ENCODE assay signal across 21 mouse cellular contexts in the genomic region with DNA sequence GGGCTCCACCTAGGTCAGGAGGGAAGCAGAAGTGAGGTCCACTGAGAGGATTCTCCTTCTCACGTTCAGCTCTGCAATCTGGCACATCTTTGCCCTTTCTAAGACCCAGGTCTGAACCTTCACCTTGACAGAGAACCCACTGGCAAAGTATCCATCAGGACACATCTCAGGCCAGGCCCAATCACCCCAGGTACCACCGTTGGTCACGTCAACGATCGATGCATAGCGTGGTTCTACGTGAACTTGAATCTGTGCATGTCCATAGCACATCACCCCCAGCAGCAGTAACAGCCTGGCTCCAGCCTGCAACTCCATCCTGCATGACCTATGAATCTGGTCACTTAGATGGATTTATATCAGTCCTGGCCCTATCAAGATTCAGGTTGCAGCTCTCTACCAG. TPM values are rescaled to one million over a fixed set of nuclear protein-coding genes. Genes with fewer than 3 reads are reported as not detected.
DNase-seq lines count a peak whose midpoint lies in the region; ATAC-seq and TF ChIP-seq lines count a peak whose summit lies in the region.
"Had no signal": no experiment of that assay in that cellular context is flagged by ENCODE, and none has a peak within 500 bp of the region (broad histone marks: within the 10 kb centered on the region; RNA-seq: fewer than 3 reads in every experiment).

A gene (minus strand): TSS at position 329 of the 400 bp plus-strand sequence.

- TF ChIP-seq CTCF in gastrocnemius, adult 2 months (IDR thresholded peaks at IDR 0.05): no peak
- no peak for TF ChIP-seq CTCF in thymus, adult 2 months (IDR thresholded peaks at IDR 0.05; ENCODE audit: borderline replicate concordance, control insufficient read depth, extremely low read depth, insufficient read depth, low read length, poor library complexity)

- no peaks in the 10 kb centered on the region for H3K9me3 ChIP-seq in hindbrain, embryonic 13.5 days
- no peaks in the 10 kb centered on the region for H3K9me3 ChIP-seq in hindbrain, embryonic 12.5 days (replicated peaks)
- no peaks in the 10 kb centered on the region for H3K9me3 ChIP-seq in embryonic facial prominence, embryonic 13.5 days
- H3K9me3 ChIP-seq: embryonic facial prominence, embryonic 15.5 days had no signal

- H3K9ac ChIP-seq in hindbrain, embryonic 13.5 days: peak within 1 kb of the TSS; percentile 24; the same call in 1 of the 2 replicates
- no peak within 1 kb of the TSS for H3K9ac ChIP-seq in hindbrain, embryonic 12.5 days
- 0 out of 2 replicates have a peak within 1 kb of the TSS, but pooled peaks have one; percentile 6 for H3K9ac ChIP-seq in embryonic facial prominence, embryonic 13.5 days
- H3K9ac ChIP-seq: embryonic facial prominence, embryonic 15.5 days had no signal

- peak within 1 kb of the TSS; percentile 31 for H3K27ac ChIP-seq in gastrocnemius, adult 2 months
- no peak within 1 kb of the TSS for H3K27ac ChIP-seq in hindbrain, embryonic 13.5 days
- no peak within 1 kb of the TSS for H3K27ac ChIP-seq in hindbrain, embryonic 12.5 days
- peak within 1 kb of the TSS; percentile 45; the same call in 1 of the 2 replicates for H3K27ac ChIP-seq in thymus, adult 2 months (ENCODE audit: control insufficient read depth, insufficient read depth, low read length)
- no peak within 1 kb of the TSS; the same call in 1 of the 2 replicates for H3K27ac ChIP-seq in embryonic facial prominence, embryonic 13.5 days
- H3K27ac ChIP-seq: embryonic facial prominence, embryonic 15.5 days; hindbrain, postnatal 0 days had no signal

- intact Hi-C loops in gastrocnemius, adult 2 months (cut with DNase I): no loop called here

- DNase-seq in gastrocnemius, adult 2 months: no peak
- DNase-seq in gastrocnemius, adult 18-20 months (ENCODE audit: low spot score): no peak
- DNase-seq in thymus, adult 2 months: no peak
- no peak for DNase-seq in thymus, postnatal 25 days
- DNase-seq: adrenal gland, adult 2 months; adrenal gland, postnatal 25 days; cerebellum, adult 18-20 months; cerebellum, adult 9-11 months; cerebellum, postnatal 36 days; kidney, adult 11 months had no signal

- no peak within 1 kb of the TSS for H3K4me2 ChIP-seq in hindbrain, embryonic 13.5 days
- H3K4me2 ChIP-seq in hindbrain, embryonic 12.5 days (replicated peaks): no peak within 1 kb of the TSS
- H3K4me2 ChIP-seq in embryonic facial prominence, embryonic 13.5 days: no peak within 1 kb of the TSS
- H3K4me2 ChIP-seq: embryonic facial prominence, embryonic 15.5 days had no signal

- no peaks in the 10 kb centered on the region for H3K36me3 ChIP-seq in hindbrain, embryonic 13.5 days
- no peaks in the 10 kb centered on the region for H3K36me3 ChIP-seq in hindbrain, embryonic 12.5 days
- H3K36me3 ChIP-seq in thymus, adult 2 months (ENCODE audit: control insufficient read depth, insufficient read depth, low read length): no peaks in the 10 kb centered on the region
- H3K36me3 ChIP-seq in embryonic facial prominence, embryonic 13.5 days: no peaks in the 10 kb centered on the region
- H3K36me3 ChIP-seq: embryonic facial prominence, embryonic 15.5 days had no signal

- WGBS in hindbrain, embryonic 13.5 days: 92% methylated on average over 7 of the region's 7 CpGs
- WGBS in hindbrain, embryonic 12.5 days: 88% methylated on average over 7 of the region's 7 CpGs
- 90% methylated on average over 7 of the region's 7 CpGs for WGBS in thymus, adult 2 months
- 85% methylated on average over 7 of the region's 7 CpGs for WGBS in embryonic facial prominence, embryonic 13.5 days

- no peak for ATAC-seq in hindbrain, embryonic 13.5 days (ENCODE audit: low FRiP score)
- no peak for ATAC-seq in hindbrain, embryonic 12.5 days (ENCODE audit: low FRiP score)
- ATAC-seq in embryonic facial prominence, embryonic 13.5 days (ENCODE audit: insufficient number of reproducible peaks, insufficient read depth, low FRiP score, low TSS enrichment, low read depth): no peak
- ATAC-seq: hindbrain, postnatal 0 days had no signal

- no peak within 1 kb of the TSS for H3K4me3 ChIP-seq in gastrocnemius, adult 2 months
- H3K4me3 ChIP-seq in hindbrain, embryonic 13.5 days: no peak within 1 kb of the TSS
- no peak within 1 kb of the TSS for H3K4me3 ChIP-seq in hindbrain, embryonic 12.5 days
- no peak within 1 kb of the TSS for H3K4me3 ChIP-seq in thymus, adult 2 months (ENCODE audit: control insufficient read depth, insufficient read depth, low read length)
- H3K4me3 ChIP-seq in embryonic facial prominence, embryonic 13.5 days: no peak within 1 kb of the TSS
- H3K4me3 ChIP-seq: embryonic facial prominence, embryonic 15.5 days; erythroblast, embryonic 14.5 days had no signal

- TF ChIP-seq POLR2A in thymus, adult 2 months (IDR thresholded peaks at IDR 0.05; ENCODE audit: control insufficient read depth, extremely low read depth, insufficient read depth, low read length, poor library complexity): no peak

- peaks cover 15% of the 10 kb centered on the region for H3K4me1 ChIP-seq in hindbrain, embryonic 13.5 days (replicated peaks)
- peaks cover 8% of the 10 kb centered on the region for H3K4me1 ChIP-seq in hindbrain, embryonic 12.5 days
- peaks cover 5% of the 10 kb centered on the region for H3K4me1 ChIP-seq in thymus, adult 2 months (replicated peaks; ENCODE audit: control insufficient read depth, insufficient read depth, low read length)
- H3K4me1 ChIP-seq in embryonic facial prominence, embryonic 13.5 days: peaks cover 4% of the 10 kb centered on the region

- peaks cover 9% of the 10 kb centered on the region; the same call in 1 of the 2 replicates for H3K27me3 ChIP-seq in hindbrain, embryonic 13.5 days
- H3K27me3 ChIP-seq in hindbrain, embryonic 12.5 days: 0 out of 2 replicates have a peak, but pooled peaks cover 11% of the 10 kb centered on the region
- no peaks in the 10 kb centered on the region for H3K27me3 ChIP-seq in thymus, adult 2 months (ENCODE audit: control insufficient read depth, insufficient read depth, low read length)
- no peaks in the 10 kb centered on the region; the same call in 1 of the 2 replicates for H3K27me3 ChIP-seq in embryonic facial prominence, embryonic 13.5 days

RNA-seq across cellular contexts. Expression of the gene that starts here (rescaled TPM):
- not detected for total RNA-seq in gastrocnemius, adult 2 months (2021)
- not detected for total RNA-seq in gastrocnemius, adult 18-20 months (2021)
- 0.31 TPM in 1 of 2 replicates, not detected in the other for polyA plus RNA-seq in hindbrain, embryonic 13.5 days (2015; fragmentation: Nextera tagmentation; extraction: Ambion mirVana)
- 0.34 TPM in 1 of 2 replicates, not detected in the other for polyA plus RNA-seq in hindbrain, embryonic 12.5 days (2016; fragmentation: Nextera tagmentation; extraction: Ambion mirVana)
- 5.3 and 7.2 TPM in 2 replicates for polyA plus RNA-seq in thymus, adult 2 months (2012; rRNA removed)
- 0.56 TPM in 1 of 2 replicates, not detected in the other for polyA plus RNA-seq in embryonic facial prominence, embryonic 13.5 days (2015; fragmentation: Nextera tagmentation; extraction: Ambion mirVana)
- total RNA-seq: adrenal gland, postnatal 25 days; ES-E14; gastrocnemius, postnatal 14 days; hematopoietic stem cell, adult 5-6 weeks; hindbrain, postnatal 0 days had no signal
- polyA plus RNA-seq: adrenal gland, adult 2 months; erythroblast, embryonic 14.5 days; forebrain, embryonic 11.5 days; gonadal fat pad, adult 2 months; hindbrain, postnatal 0 days had no signal

Comparison
In these comparisons a context has a peak if more than half of its experiments do, and no peak if none do; other contexts are left out.
1. H3K27ac ChIP-seq: peak in gastrocnemius, adult 2 months (single experiment) and thymus, adult 2 months (single experiment); none in hindbrain, embryonic 13.5 days (single experiment), hindbrain, embryonic 12.5 days (single experiment) and embryonic facial prominence, embryonic 13.5 days (single experiment).